Mouse (Mus musculus): ENCODE results near the gene Gm9964.
"Not testable (repeated sequence)": the region's sequence is repeated elsewhere in the genome, so short reads cannot be mapped to it uniquely, and the experiment has no call there.

Gene Gm9964

GRCm38 (mm10) chr11:79299719-79300431 lies 3.2 kb upstream of the Gm9964 start:
- DNase-seq: no peak

GRCm38 (mm10) chr11:79296167-79296566 lies 539 bp downstream of the Gm9964 start:
- no peak for DNase-seq

GRCm38 (mm10) chr11:79293971-79294370 lies 2.7 kb downstream of the Gm9964 start:
- DNase-seq: no peak

GRCm38 (mm10) chr11:79293025-79293424 lies 3.7 kb downstream of the Gm9964 start:
- no peak for DNase-seq

- DNase-seq: peak; percentile 72
These were observed 4.6 kb downstream of the Gm9964 start for GRCm38 (mm10) chr11:79292130-79292529.

- DNase-seq: no peak
These were observed 5.1 kb downstream of the Gm9964 start for GRCm38 (mm10) chr11:79291651-79292050.

- peak; percentile 40 for DNase-seq
These were observed 6.2 kb downstream of the Gm9964 start for GRCm38 (mm10) chr11:79290473-79290872.

- DNase-seq: no peak
These were observed 7.6 kb downstream of the Gm9964 start for GRCm38 (mm10) chr11:79288913-79289640.

GRCm38 (mm10) chr11:79288278-79288843 lies 8.3 kb downstream of the Gm9964 start:
- no peak for DNase-seq

GRCm38 (mm10) chr11:79287447-79287846 lies 9.3 kb downstream of the Gm9964 start:
- DNase-seq: no peak

- no peak for DNase-seq
These were observed 10.4 kb downstream of the Gm9964 start for GRCm38 (mm10) chr11:79286305-79286799.

- no peak for DNase-seq
These were observed 13.2 kb downstream of the Gm9964 start for GRCm38 (mm10) chr11:79283350-79284030.

- no peak for DNase-seq
These were observed 15.3 kb downstream of the Gm9964 start for GRCm38 (mm10) chr11:79281396-79281795.

GRCm38 (mm10) chr11:79279732-79280405 lies 16.8 kb downstream of the Gm9964 start:
- DNase-seq: no peak

- no peak for DNase-seq
These were observed 22.9 kb downstream of the Gm9964 start for GRCm38 (mm10) chr11:79273757-79274156.

- DNase-seq: no peak
These were observed 23.7 kb downstream of the Gm9964 start for GRCm38 (mm10) chr11:79273039-79273438.

- DNase-seq: peak; percentile 30
These were observed 29.5 kb downstream of the Gm9964 start for GRCm38 (mm10) chr11:79267171-79267570.

- DNase-seq: no peak
These were observed 32.3 kb downstream of the Gm9964 start for GRCm38 (mm10) chr11:79264376-79264775.

GRCm38 (mm10) chr11:79260126-79260525 lies 36.6 kb downstream of the Gm9964 start:
- DNase-seq: not testable (repeated sequence)

- DNase-seq: no peak
These were observed 38.0 kb downstream of the Gm9964 start for GRCm38 (mm10) chr11:79258738-79259137.

- DNase-seq: peak; percentile 95
These were observed 42.2 kb downstream of the Gm9964 start, which contains the start of gene Wsb1 for GRCm38 (mm10) chr11:79254391-79255098. Gene Wsb1, minus strand, starts transcription at chr11:79254671.

All from kidney, adult 11 months (tissue).